Mouse (Mus musculus): ENCODE measurements around the gene Atp1a3. TPM values are rescaled to one million over a fixed set of nuclear protein-coding genes. Genes with fewer than 3 reads are reported as not detected.

The Atp1a3 gene
- polyA plus RNA-seq, 1 experiment from 2014 or later, result 2.0 TPM

Small RNA genes lying within 50 kb of the gene (microRNA-seq; reads per million reads assigned to microRNA genes)
- gene Mir7046 (ENCODE audit: borderline number of aligned reads), result not detected
- not detected for gene Mir7047 (ENCODE audit: borderline number of aligned reads)

Other genes starting within 250 kb of the Atp1a3 start
- 0.66 and 1.3 TPM in 2 replicates for gene Cd177, start 245.6 kb downstream of the Atp1a3 start, polyA plus RNA-seq (2015; fragmentation: Nextera tagmentation; extraction: Ambion mirVana)
- gene Ceacam10, start 228.8 kb downstream of the Atp1a3 start, polyA plus RNA-seq (2015; fragmentation: Nextera tagmentation; extraction: Ambion mirVana), result 0.35 TPM in 2 replicates
- 8.1 and 21.7 TPM in 2 replicates for gene Gm9844, start 143.7 kb downstream of the Atp1a3 start, polyA plus RNA-seq (2015; fragmentation: Nextera tagmentation; extraction: Ambion mirVana)
- gene Lypd4, start 136.0 kb downstream of the Atp1a3 start, polyA plus RNA-seq (2015; fragmentation: Nextera tagmentation; extraction: Ambion mirVana), result not detected in 2 replicates
- gene Dmrtc2, start 135.9 kb downstream of the Atp1a3 start, polyA plus RNA-seq (2015; fragmentation: Nextera tagmentation; extraction: Ambion mirVana), result 0.09 TPM in 1 of 2 replicates, not detected in the other
- gene Rps19, start 121.6 kb downstream of the Atp1a3 start, polyA plus RNA-seq (2015; fragmentation: Nextera tagmentation; extraction: Ambion mirVana), result 2,979 and 3,008 TPM in 2 replicates
- gene Cd79a, start 108.6 kb downstream of the Atp1a3 start, polyA plus RNA-seq (2015; fragmentation: Nextera tagmentation; extraction: Ambion mirVana), result 0.59 and 0.69 TPM in 2 replicates
- gene Arhgef1, start 103.0 kb downstream of the Atp1a3 start, polyA plus RNA-seq (2015; fragmentation: Nextera tagmentation; extraction: Ambion mirVana), result 121 and 126 TPM in 2 replicates
- gene Gm4881, start 61.5 kb downstream of the Atp1a3 start, polyA plus RNA-seq (2015; fragmentation: Nextera tagmentation; extraction: Ambion mirVana), result not detected in 2 replicates
- gene Rabac1, start 33.2 kb downstream of the Atp1a3 start, polyA plus RNA-seq (2015; fragmentation: Nextera tagmentation; extraction: Ambion mirVana), result 211 and 215 TPM in 2 replicates
- 6.0 and 6.7 TPM in 2 replicates for gene Grik5, start 66.4 kb upstream of the Atp1a3 start, polyA plus RNA-seq (2015; fragmentation: Nextera tagmentation; extraction: Ambion mirVana)
- gene Zfp574, start 66.6 kb upstream of the Atp1a3 start, polyA plus RNA-seq (2015; fragmentation: Nextera tagmentation; extraction: Ambion mirVana), result 31.7 and 35.8 TPM in 2 replicates
- gene Pou2f2, start 173.8 kb upstream of the Atp1a3 start, polyA plus RNA-seq (2015; fragmentation: Nextera tagmentation; extraction: Ambion mirVana), result 1.1 and 2.0 TPM in 2 replicates
- gene Dedd2, start 214.7 kb upstream of the Atp1a3 start, polyA plus RNA-seq (2015; fragmentation: Nextera tagmentation; extraction: Ambion mirVana), result 13.2 and 14.7 TPM in 2 replicates
- gene Zfp526, start 215.5 kb upstream of the Atp1a3 start, polyA plus RNA-seq (2015; fragmentation: Nextera tagmentation; extraction: Ambion mirVana), result 3.3 TPM in 2 replicates
- gene Gsk3a, start 231.9 kb upstream of the Atp1a3 start, polyA plus RNA-seq (2015; fragmentation: Nextera tagmentation; extraction: Ambion mirVana), result 11.5 and 13.0 TPM in 2 replicates
- gene Erf, start 244.8 kb upstream of the Atp1a3 start, polyA plus RNA-seq (2015; fragmentation: Nextera tagmentation; extraction: Ambion mirVana), result 21.0 and 22.1 TPM in 2 replicates

All from embryonic facial prominence, embryonic 15.5 days (tissue).